Mouse (Mus musculus) cerebellum, adult 9-10 months (tissue): ENCODE data around the gene Esr2.

Experiments used
- DNase-seq: peaks from one replicate; pipeline ENCODE4 v3.0.0; 2022

The Esr2 gene

GRCm38 (mm10) chr12:76081557-76082211 lies 95.4 kb downstream of the Esr2 start:
- peak; percentile 92 for DNase-seq

- DNase-seq: peak; percentile 49
Measured at GRCm38 (mm10) chr12:76080876-76081556, 96.0 kb downstream of the Esr2 start.

GRCm38 (mm10) chr12:76073981-76074380 lies 103.1 kb downstream of the Esr2 start:
- DNase-seq: no peak

GRCm38 (mm10) chr12:76073066-76073826 lies 103.8 kb downstream of the Esr2 start:
- no peak for DNase-seq

- no peak for DNase-seq
Measured at GRCm38 (mm10) chr12:76071935-76072849, 104.9 kb downstream of the Esr2 start.
